Mouse (Mus musculus): ENCODE measurements around the gene Crtc2. TPM values are rescaled to one million over a fixed set of nuclear protein-coding genes. Genes with fewer than 3 reads are reported as not detected.

Gene Crtc2
- total RNA-seq (2014; rRNA removed) (19.5 and 20.4 TPM in 2 replicates), polyA plus RNA-seq (2015; fragmentation: Nextera tagmentation; extraction: Ambion mirVana) (17.2 and 18.9 TPM in 2 replicates)

DNA sequence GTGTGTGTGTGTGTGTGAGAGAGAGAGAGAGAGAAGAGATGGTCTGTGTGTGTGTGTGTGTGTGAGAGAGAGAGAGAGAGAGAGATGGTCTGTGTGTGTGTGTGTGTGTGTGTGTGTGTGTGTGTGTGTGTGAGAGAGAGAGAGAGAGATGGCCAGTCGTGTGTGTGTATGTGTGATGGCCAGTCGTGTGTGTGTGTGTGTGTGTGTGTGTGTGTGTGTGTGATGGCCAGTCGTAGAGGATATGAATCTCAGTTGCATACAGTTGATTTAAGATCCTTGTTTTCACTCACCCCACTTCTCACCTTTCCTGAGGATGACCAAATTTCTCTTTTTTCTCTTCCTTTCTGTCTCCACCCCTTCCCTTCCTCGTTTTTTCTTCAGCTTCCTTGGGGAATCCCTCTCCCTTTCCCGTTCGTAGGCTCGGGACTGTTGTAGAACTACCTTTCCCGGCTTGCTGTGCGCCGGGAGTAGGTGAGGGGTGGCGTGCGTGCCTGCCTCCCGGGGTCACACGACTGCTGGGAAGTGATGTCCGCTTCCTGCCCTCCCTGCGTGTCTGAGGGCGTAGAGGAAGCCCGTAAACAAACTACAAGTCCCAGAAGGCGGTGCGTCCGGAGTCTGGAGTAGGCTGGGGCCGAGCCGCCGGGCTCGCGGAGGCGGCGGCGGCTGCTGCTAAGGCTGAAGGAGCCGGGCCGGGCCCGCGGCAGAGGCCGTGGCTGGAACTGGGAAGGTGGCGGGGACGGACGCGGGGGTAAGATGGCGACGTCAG, at the start of gene Crtc2:
Gene Crtc2 (plus strand): TSS at position 511 of the 766 bp plus-strand sequence.
- DNase-seq (ENCODE audit: low spot score) (peak; percentile 98), ATAC-seq (ENCODE audit: low FRiP score) (peak; percentile 96)
- H3K27ac ChIP-seq (ENCODE audit: low read depth, low read length) = peak within 1 kb of the TSS; percentile 88
- no peak for TF ChIP-seq CTCF (IDR thresholded peaks at IDR 0.05)
- peak within 1 kb of the TSS; percentile 81 for H3K4me2 ChIP-seq (ENCODE audit: low read depth, low read length, poor library complexity, severe bottlenecking)
- H3K4me3 ChIP-seq (ENCODE audit: low read depth, low read length) = peak within 1 kb of the TSS; percentile 92
- no peaks in the 10 kb centered on the region for H3K9me3 ChIP-seq (ENCODE audit: low read length)
- peaks cover 9% of the 10 kb centered on the region for H3K4me1 ChIP-seq (ENCODE audit: insufficient read depth, low read length)
- WGBS = 1% methylated on average over 39 of the region's 40 CpGs
- no peaks in the 10 kb centered on the region for H3K27me3 ChIP-seq (ENCODE audit: insufficient read depth, low read length)
- H3K9ac ChIP-seq (replicated peaks; ENCODE audit: low read length, poor library complexity, severe bottlenecking) = peak within 1 kb of the TSS; percentile 84
- peaks cover 23% of the 10 kb centered on the region for H3K36me3 ChIP-seq (ENCODE audit: insufficient read depth, low read length)

DNA sequence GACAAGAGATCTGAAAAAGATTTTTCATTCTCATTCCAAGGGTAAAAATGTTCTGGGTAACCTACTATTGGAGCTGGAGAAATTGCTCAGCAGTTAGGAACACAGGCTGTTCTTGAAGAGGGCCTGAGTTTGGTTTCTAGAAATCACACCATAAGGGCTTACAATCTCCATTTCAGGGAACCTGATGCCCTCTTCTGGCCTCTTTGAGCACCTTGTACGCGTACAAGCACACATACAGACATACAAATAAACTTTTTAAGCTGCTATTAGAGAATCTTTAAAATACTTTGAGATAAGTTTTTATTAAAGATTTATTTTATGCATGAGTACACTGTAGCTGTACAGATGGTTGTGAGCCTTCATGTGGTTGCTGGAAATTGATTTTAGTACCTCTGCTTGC, 49.4 kb upstream of the Crtc2 start:
- Histone ChIP-seq H3K4me1 (ENCODE audit: insufficient read depth, low read length) (no peaks in the 10 kb centered on the region), H3K36me3 (ENCODE audit: insufficient read depth, low read length) (peaks cover 13% of the 10 kb centered on the region; the same call in 1 of the 2 replicates), H3K27me3 (ENCODE audit: insufficient read depth, low read length) (no peaks in the 10 kb centered on the region), H3K27ac (ENCODE audit: low read depth, low read length) (no peak overlapping the region), H3K4me3 (ENCODE audit: low read depth, low read length) (no peak overlapping the region), H3K9me3 (ENCODE audit: low read length) (no peaks in the 10 kb centered on the region), H3K9ac (replicated peaks; ENCODE audit: low read length, poor library complexity, severe bottlenecking) (no peak overlapping the region), H3K4me2 (ENCODE audit: low read depth, low read length, poor library complexity, severe bottlenecking) (no peak overlapping the region)
- DNase-seq (ENCODE audit: low spot score) (no peak), ATAC-seq (ENCODE audit: low FRiP score) (no peak)
- 91% methylated on average over 2 of the region's 2 CpGs for WGBS
- TF ChIP-seq CTCF (IDR thresholded peaks at IDR 0.05) = no peak

DNA sequence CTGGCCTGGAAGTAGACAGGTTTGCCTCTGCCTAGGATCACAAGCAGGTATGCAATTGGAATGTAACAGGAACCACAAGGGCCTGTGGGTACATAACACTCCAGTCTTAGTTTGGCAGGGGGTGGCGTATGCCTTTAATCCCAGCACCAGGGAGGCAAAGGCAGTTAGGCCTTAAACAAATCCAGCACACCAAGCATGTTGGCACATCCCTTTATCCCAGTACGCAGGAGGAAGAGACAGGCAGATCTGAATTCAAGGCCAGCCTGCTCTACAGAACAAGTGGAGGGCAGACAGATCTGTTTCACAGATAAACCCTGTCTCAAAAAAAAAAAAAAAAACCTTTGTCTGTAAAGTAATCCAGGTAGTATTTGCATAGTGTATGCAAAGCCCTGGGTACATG, 45.3 kb upstream of the Crtc2 start:
- Histone ChIP-seq H3K36me3 (ENCODE audit: insufficient read depth, low read length) (peaks cover 19% of the 10 kb centered on the region; the same call in 1 of the 2 replicates), H3K4me1 (ENCODE audit: insufficient read depth, low read length) (no peaks in the 10 kb centered on the region), H3K4me2 (ENCODE audit: low read depth, low read length, poor library complexity, severe bottlenecking) (no peak overlapping the region), H3K27me3 (ENCODE audit: insufficient read depth, low read length) (no peaks in the 10 kb centered on the region), H3K9me3 (ENCODE audit: low read length) (no peaks in the 10 kb centered on the region), H3K27ac (ENCODE audit: low read depth, low read length) (no peak overlapping the region), H3K9ac (replicated peaks; ENCODE audit: low read length, poor library complexity, severe bottlenecking) (no peak overlapping the region), H3K4me3 (ENCODE audit: low read depth, low read length) (no peak overlapping the region)
- ATAC-seq (ENCODE audit: low FRiP score) (no peak), DNase-seq (ENCODE audit: low spot score) (no peak)
- TF ChIP-seq CTCF (IDR thresholded peaks at IDR 0.05) = no peak
- 86% methylated on average over 2 of the region's 2 CpGs for WGBS

DNA sequence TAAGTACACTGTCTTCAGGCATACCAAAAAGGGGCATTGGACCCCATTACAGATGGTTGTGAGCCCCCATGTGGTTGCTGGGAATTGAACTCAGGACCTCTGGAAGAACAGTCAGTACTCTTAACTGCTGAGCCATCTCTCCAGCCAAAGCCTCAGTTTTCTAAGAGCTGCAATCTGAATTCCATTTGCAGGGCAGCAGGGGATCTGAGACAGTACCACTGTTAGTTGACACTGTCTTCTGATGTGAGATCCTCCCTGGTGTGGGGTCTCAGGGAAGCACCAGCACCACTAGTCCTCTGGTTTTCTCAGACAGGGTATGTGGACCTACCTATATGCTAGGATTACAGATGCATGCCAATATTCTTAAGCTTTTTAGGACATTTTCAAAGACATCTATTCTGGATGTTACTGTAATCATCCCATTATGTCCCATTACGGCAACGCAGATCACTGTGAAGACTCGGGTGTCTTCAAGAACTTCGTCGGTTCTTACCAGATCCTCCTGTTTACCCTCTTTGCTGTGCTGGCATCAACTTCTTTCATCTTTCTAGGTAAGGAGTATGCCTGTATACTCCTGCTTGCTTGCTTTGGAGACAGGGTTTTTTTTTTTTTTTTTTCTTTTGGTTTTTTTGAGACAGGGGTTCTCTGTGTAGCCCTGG, 43.9 kb upstream of the Crtc2 start:
- 98% methylated on average over 5 of the region's 5 CpGs for WGBS
- Histone ChIP-seq H3K36me3 (ENCODE audit: insufficient read depth, low read length) (peaks cover 19% of the 10 kb centered on the region; the same call in 1 of the 2 replicates), H3K9ac (replicated peaks; ENCODE audit: low read length, poor library complexity, severe bottlenecking) (no peak overlapping the region), H3K4me3 (ENCODE audit: low read depth, low read length) (no peak overlapping the region), H3K27ac (ENCODE audit: low read depth, low read length) (no peak overlapping the region), H3K4me2 (ENCODE audit: low read depth, low read length, poor library complexity, severe bottlenecking) (no peak overlapping the region), H3K27me3 (ENCODE audit: insufficient read depth, low read length) (no peaks in the 10 kb centered on the region), H3K9me3 (ENCODE audit: low read length) (no peaks in the 10 kb centered on the region), H3K4me1 (ENCODE audit: insufficient read depth, low read length) (no peaks in the 10 kb centered on the region)
- ATAC-seq (ENCODE audit: low FRiP score) = no peak
- TF ChIP-seq CTCF (IDR thresholded peaks at IDR 0.05) = no peak
- no peak for DNase-seq (ENCODE audit: low spot score)

DNA sequence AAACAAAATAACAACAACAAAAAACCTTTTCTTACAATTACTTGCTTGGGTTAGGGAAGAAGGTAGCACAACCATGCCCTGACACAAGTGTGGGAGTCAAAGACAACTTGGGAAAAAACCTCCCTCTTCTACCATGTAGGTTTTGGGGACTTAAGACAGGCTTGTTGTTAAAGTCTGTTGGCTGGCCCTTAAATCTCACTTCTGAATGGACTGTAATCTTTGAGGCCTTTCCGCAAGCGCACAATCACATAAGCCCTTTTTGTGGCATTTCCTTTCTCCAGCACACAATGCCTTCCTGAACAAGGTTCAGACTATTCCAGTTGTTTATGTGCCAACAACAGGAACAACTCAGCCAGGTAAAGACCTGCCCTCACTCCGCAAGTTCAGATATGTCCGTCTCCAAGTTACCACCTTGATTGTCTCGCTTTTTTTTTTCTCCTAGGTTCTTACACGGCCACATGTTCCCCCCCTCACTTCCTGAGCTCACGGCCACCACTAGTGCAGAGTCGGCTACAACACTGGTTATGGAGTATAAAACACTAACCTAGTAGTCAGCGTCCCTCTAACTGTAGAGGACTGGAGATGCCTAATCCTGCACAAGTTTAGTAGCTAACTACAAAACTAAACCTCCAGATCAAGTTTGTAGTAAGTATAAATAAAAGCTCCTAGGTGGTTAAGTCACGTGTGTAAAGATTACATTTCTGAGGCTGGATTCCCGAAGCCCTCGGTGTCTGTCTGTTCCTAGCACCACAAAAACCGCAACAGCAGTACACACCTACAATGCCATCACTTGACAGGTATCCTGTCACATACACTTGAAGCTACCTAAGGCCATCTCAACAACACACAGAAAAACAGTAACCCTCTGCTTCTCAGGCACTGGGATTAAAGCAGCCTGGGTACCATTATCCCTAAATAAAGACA, 42.2 kb upstream of the Crtc2 start:
- Histone ChIP-seq H3K4me3 (ENCODE audit: low read depth, low read length) (peak overlapping the region; percentile 2; the same call in 1 of the 2 replicates), H3K27me3 (ENCODE audit: insufficient read depth, low read length) (no peaks in the 10 kb centered on the region), H3K36me3 (ENCODE audit: insufficient read depth, low read length) (peaks cover 19% of the 10 kb centered on the region; the same call in 1 of the 2 replicates), H3K27ac (ENCODE audit: low read depth, low read length) (no peak overlapping the region), H3K4me2 (ENCODE audit: low read depth, low read length, poor library complexity, severe bottlenecking) (peak overlapping the region; percentile 83), H3K9me3 (ENCODE audit: low read length) (no peaks in the 10 kb centered on the region), H3K9ac (replicated peaks; ENCODE audit: low read length, poor library complexity, severe bottlenecking) (0 out of 2 replicates have a peak overlapping the region, but pooled peaks have one; percentile 66), H3K4me1 (ENCODE audit: insufficient read depth, low read length) (no peaks in the 10 kb centered on the region)
- WGBS = 79% methylated on average over 13 of the region's 13 CpGs
- TF ChIP-seq CTCF (IDR thresholded peaks at IDR 0.05) = no peak
- ATAC-seq (ENCODE audit: low FRiP score) = no peak
- DNase-seq (ENCODE audit: low spot score) = no peak
